Mouse (Mus musculus) MEL (cell line): ENCODE data around the gene Elp1. TPM values are rescaled to one million over a fixed set of nuclear protein-coding genes. Genes with fewer than 3 reads are reported as not detected.

Experiments used
- DNase-seq: peaks from one replicate; pipeline ENCODE4 v3.0.0; 2011; ENCODE audit warnings: low read depth, low spot score
- H3K27ac ChIP-seq: 2 replicates; pipeline ENCODE4 v1.5.1; 2012; ENCODE audit warnings: low read depth, mild to moderate bottlenecking, control low read depth, low read length, moderate library complexity; ENCODE audit not compliant: control insufficient read depth
- H3K27me3 ChIP-seq, 2 experiments: fragments of 150-350 bp in 1 of 2; sonication (generic) in 1 of 2; 2 replicates each; pipeline ENCODE4 v1.6.1; 2012; ENCODE audit warnings: low read length in 2 of 2, mild to moderate bottlenecking in 2 of 2, improper control_type of control experiment in 1 of 2, moderate library complexity in 1 of 2; ENCODE audit not compliant: insufficient read depth in 2 of 2, control insufficient read depth in 1 of 2
- H3K36me3 ChIP-seq, 2 experiments: 2 replicates each; pipeline ENCODE4 v1.6.1; 2012 to 2014; ENCODE audit warnings: low read length in 2 of 2, improper control_type of control experiment in 1 of 2, inconsistent platforms in 1 of 2, mild to moderate bottlenecking in 1 of 2; ENCODE audit not compliant: insufficient read depth in 2 of 2, control insufficient read depth in 1 of 2
- H3K4me1 ChIP-seq, 2 experiments: fragments of 150-350 bp in 1 of 2; sonication (generic) in 1 of 2; 2 replicates each; pipeline ENCODE4 v1.6.1; 2012; ENCODE audit warnings: low read length in 2 of 2, improper control_type of control experiment in 1 of 2, mild to moderate bottlenecking in 1 of 2; ENCODE audit not compliant: insufficient read depth in 2 of 2, control insufficient read depth in 1 of 2
- H3K4me3 ChIP-seq, 2 experiments: fragments of 150-350 bp in 1 of 2; sonication (generic) in 1 of 2; 2 replicates each; pipeline ENCODE4 v1.5.1; 2012; ENCODE audit warnings: low read depth in 2 of 2, low read length in 2 of 2, mild to moderate bottlenecking in 2 of 2, moderate library complexity in 2 of 2, control low read depth in 1 of 2, improper control_type of control experiment in 1 of 2; ENCODE audit not compliant: control insufficient read depth in 1 of 2, insufficient read depth in 1 of 2
- H3K79me2 ChIP-seq: 2 replicates; pipeline ENCODE4 v1.6.1; 2012; ENCODE audit warnings: mild to moderate bottlenecking, low read length, moderate library complexity; ENCODE audit not compliant: control insufficient read depth, poor library complexity, insufficient read depth
- H3K9ac ChIP-seq: 2 replicates; pipeline ENCODE4 v1.6.1; 2012; ENCODE audit warnings: low read depth, mild to moderate bottlenecking, control low read depth, low read length, moderate library complexity; ENCODE audit not compliant: control insufficient read depth, poor library complexity, severe bottlenecking
- H3K9me3 ChIP-seq: fragments of 150-350 bp; sonication (generic); replicated peaks from 2 replicates; pipeline ENCODE4 v1.6.1; 2012; ENCODE audit warnings: mild to moderate bottlenecking, low read length, improper control_type of control experiment, moderate library complexity; ENCODE audit not compliant: insufficient read depth
- BHLHE40 ChIP-seq: IDR thresholded peaks from 2 replicates; pipeline ENCODE4 v1.6.1; 2012; ENCODE audit warnings: low read depth, mild to moderate bottlenecking, inconsistent platforms, low read length, improper control_type of control experiment, borderline replicate concordance
- CHD2 ChIP-seq: IDR thresholded peaks from 2 replicates; pipeline ENCODE4 v1.6.1; 2011; ENCODE audit warnings: low read length, improper control_type of control experiment
- CTCF ChIP-seq, 3 experiments: IDR thresholded peaks in 2 of 3; conservative IDR thresholded peaks in 1 of 3; 2 replicates each; pipeline ENCODE4 v1.5.1; 2011 to 2012; ENCODE audit warnings: low read length in 3 of 3, low read depth in 2 of 3, mild to moderate bottlenecking in 2 of 3, improper control_type of control experiment in 1 of 3, inconsistent platforms in 1 of 3, mixed read lengths in 1 of 3, moderate library complexity in 1 of 3; ENCODE audit not compliant: control insufficient read depth in 1 of 3, insufficient read depth in 1 of 3, poor library complexity in 1 of 3, severe bottlenecking in 1 of 3
- ELF1 ChIP-seq: IDR thresholded peaks from 2 replicates; pipeline ENCODE4 v1.6.1; 2014; ENCODE audit warnings: low read depth, mild to moderate bottlenecking, inconsistent platforms, low read length, improper control_type of control experiment, moderate library complexity
- GABPA ChIP-seq: IDR thresholded peaks from 2 replicates; pipeline ENCODE4 v1.6.1; 2012; ENCODE audit warnings: low read depth, mild to moderate bottlenecking, inconsistent platforms, low read length, improper control_type of control experiment, moderate library complexity
- HCFC1 ChIP-seq: IDR thresholded peaks from 2 replicates; pipeline ENCODE4 v1.6.1; 2012; ENCODE audit warnings: low read depth, mild to moderate bottlenecking, inconsistent platforms, low read length, improper control_type of control experiment, moderate library complexity
- KAT2A ChIP-seq: conservative IDR thresholded peaks from 2 replicates; pipeline ENCODE4 v1.6.1; 2012; ENCODE audit warnings: low read depth, low read length, improper control_type of control experiment, inconsistent platforms
- MEF2A ChIP-seq: IDR thresholded peaks from 2 replicates; pipeline ENCODE4 v1.6.1; 2014; ENCODE audit warnings: low read depth, mild to moderate bottlenecking, inconsistent platforms, low read length, improper control_type of control experiment; ENCODE audit not compliant: poor library complexity, insufficient replicate concordance, severe bottlenecking; ENCODE audit errors: extremely low read depth
- MXI1 ChIP-seq: IDR thresholded peaks from 2 replicates; pipeline ENCODE4 v1.6.1; 2011; ENCODE audit warnings: mild to moderate bottlenecking, low read depth, low read length, improper control_type of control experiment
- MYB ChIP-seq: IDR thresholded peaks from 2 replicates; pipeline ENCODE4 v1.6.1; 2011; ENCODE audit warnings: mild to moderate bottlenecking, low read depth, low read length, improper control_type of control experiment
- MYC ChIP-seq: IDR thresholded peaks from 2 replicates; pipeline ENCODE4 v1.6.1; 2011; ENCODE audit warnings: low read depth, mild to moderate bottlenecking, low read length, improper control_type of control experiment, moderate library complexity
- POLR2A ChIP-seq, 2 experiments: IDR thresholded peaks; 2 replicates each; pipeline ENCODE4 v1.6.1; 2011 to 2012; ENCODE audit warnings: low read length in 2 of 2, mild to moderate bottlenecking in 2 of 2, control low read depth in 1 of 2, improper control_type of control experiment in 1 of 2, low read depth in 1 of 2, moderate library complexity in 1 of 2; ENCODE audit not compliant: control insufficient read depth in 1 of 2, insufficient read depth in 1 of 2, poor library complexity in 1 of 2
- RAD21 ChIP-seq: IDR thresholded peaks from 2 replicates; pipeline ENCODE4 v1.6.1; 2011; ENCODE audit warnings: mild to moderate bottlenecking, low read depth, low read length, improper control_type of control experiment
- SMC3 ChIP-seq: IDR thresholded peaks from 2 replicates; pipeline ENCODE4 v1.6.1; 2011; ENCODE audit warnings: low read depth, low read length, improper control_type of control experiment
- TCF12 ChIP-seq: IDR thresholded peaks from 2 replicates; pipeline ENCODE4 v1.6.1; 2014; ENCODE audit warnings: low read depth, mild to moderate bottlenecking, inconsistent platforms, low read length, improper control_type of control experiment, moderate library complexity
- ZC3H11A ChIP-seq: IDR thresholded peaks from 2 replicates; pipeline ENCODE4 v1.6.1; 2012; ENCODE audit warnings: low read depth, mild to moderate bottlenecking, inconsistent platforms, low read length, improper control_type of control experiment
- ZKSCAN1 ChIP-seq: IDR thresholded peaks from 2 replicates; pipeline ENCODE4 v1.6.1; 2012; ENCODE audit warnings: low read depth, mild to moderate bottlenecking, inconsistent platforms, low read length, improper control_type of control experiment, moderate library complexity
- ZNF384 ChIP-seq: IDR thresholded peaks from 2 replicates; pipeline ENCODE4 v1.6.1; 2012; ENCODE audit warnings: low read depth, mild to moderate bottlenecking, inconsistent platforms, low read length, improper control_type of control experiment
- polyA plus RNA-seq, 2 experiments: library from polyadenylated mRNA; stranded (reverse) in 1 of 2; unstranded in 1 of 2; fragments of >175 nt in 1 of 2; fragments of >200 nt in 1 of 2; gene quantifications; 2 replicates each; pipeline versions ENCODE4 v1.2.1 to v1.2.4; 2012; ENCODE audit warnings: low replicate concordance in 2 of 2, low read depth in 1 of 2; ENCODE audit not compliant: insufficient read length in 2 of 2, insufficient read depth in 1 of 2, missing spikeins in 1 of 2
- total RNA-seq: library from RNA; depleted of rRNA; stranded (reverse); fragments of 300-350 nt; gene quantifications from 2 replicates; pipeline ENCODE4 v1.2.3, GENCODE M21; 2012

Elp1 gene
- total and polyA plus RNA-seq, 3 experiments: 38.0 to 144 (median 41.3) TPM

GRCm38 (mm10) chr4:56837661-56838060, 35.5 kb upstream of the Elp1 start:
- no peaks in the 10 kb centered on the region for H3K27me3 ChIP-seq
- no peak for DNase-seq
- no peaks in the 10 kb centered on the region for H3K9me3 ChIP-seq
- H3K4me1 ChIP-seq: no peaks in the 10 kb centered on the region
- no peak overlapping the region for H3K9ac ChIP-seq
- H3K27ac ChIP-seq: no peak overlapping the region
- no peaks in the 10 kb centered on the region for H3K79me2 ChIP-seq
- H3K36me3 ChIP-seq: no peaks in the 10 kb centered on the region
- TF ChIP-seq MXI1 (no peak), CTCF (IDR thresholded peaks at IDR 0.05 in 2 of 3, conservative IDR thresholded peaks at IDR 0.05 in 1 of 3; ENCODE audit: control insufficient read depth in 1 of 3, insufficient read depth in 1 of 3, low read depth in 2 of 3, low read length in 3 of 3, poor library complexity in 1 of 3, severe bottlenecking in 1 of 3) (no peak), KAT2A (no peak)
- no peak overlapping the region for H3K4me3 ChIP-seq

DNA sequence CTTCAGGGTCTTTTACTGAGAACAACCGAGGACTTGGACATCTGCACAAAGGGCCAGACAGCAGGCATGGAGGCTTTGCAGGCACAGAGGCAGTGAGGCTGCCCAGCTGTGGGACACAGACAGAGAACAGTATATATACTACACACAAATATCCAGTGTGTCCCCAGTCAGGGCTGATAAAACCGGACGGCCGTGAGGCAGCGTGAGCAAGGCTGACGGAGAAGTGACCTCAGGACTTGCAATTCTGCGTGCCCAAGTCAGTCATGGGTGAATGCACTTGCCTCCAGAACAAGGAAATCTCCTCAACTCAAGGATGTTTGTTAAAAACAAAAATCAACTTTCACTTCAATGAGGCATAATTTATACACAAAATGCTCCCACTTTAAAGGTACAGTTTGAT, 29.9 kb upstream of the Elp1 start:
- H3K36me3 ChIP-seq: no peaks in the 10 kb centered on the region
- H3K4me3 ChIP-seq: no peak overlapping the region
- no peaks in the 10 kb centered on the region for H3K79me2 ChIP-seq
- no peak for DNase-seq
- H3K27me3 ChIP-seq: no peaks in the 10 kb centered on the region
- no peaks in the 10 kb centered on the region for H3K4me1 ChIP-seq
- TF ChIP-seq MEF2A: no peak
- TF ChIP-seq ZC3H11A: no peak
- TF ChIP-seq ZNF384: no peak
- no peak for TF ChIP-seq RAD21
- TF ChIP-seq CHD2: no peak
- no peak for TF ChIP-seq ELF1
- no peak for TF ChIP-seq MYB
- no peak for TF ChIP-seq GABPA
- no peak for TF ChIP-seq MYC
- TF ChIP-seq POLR2A (IDR thresholded peaks at IDR 0.05; ENCODE audit: control insufficient read depth in 1 of 2, insufficient read depth in 1 of 2, low read depth in 1 of 2, low read length in 2 of 2, poor library complexity in 1 of 2): no peak
- TF ChIP-seq SMC3: no peak
- no peak for TF ChIP-seq TCF12
- TF ChIP-seq BHLHE40: no peak
- TF ChIP-seq ZKSCAN1: no peak
- no peak for TF ChIP-seq HCFC1
- TF ChIP-seq, all 39 proteins: peak for 0
- no peaks in the 10 kb centered on the region for H3K9me3 ChIP-seq
- no peak overlapping the region for H3K27ac ChIP-seq
- no peak overlapping the region for H3K9ac ChIP-seq
